Mouse (Mus musculus) heart, embryonic 10.5 days (tissue): ENCODE data around the gene Krtap5-2. TPM values are rescaled to one million over a fixed set of nuclear protein-coding genes. Genes with fewer than 3 reads are reported as not detected.
"Not testable (repeated sequence)": the region's sequence is repeated elsewhere in the genome, so short reads cannot be mapped to it uniquely, and the experiment has no call there.

Experiments used
- DNase-seq: peaks from one replicate; pipeline ENCODE4 v3.0.0-alpha.2; 2017; ENCODE audit warnings: low spot score
- H3K27ac ChIP-seq: fragments of 300-500 bp; sonication (generic); 2 replicates; pipeline ENCODE4 v1.5.1; 2016; ENCODE audit warnings: mild to moderate bottlenecking
- H3K27me3 ChIP-seq: fragments of 300-500 bp; sonication (generic); 2 replicates; pipeline ENCODE4 v1.6.1; 2016; ENCODE audit warnings: mild to moderate bottlenecking; ENCODE audit not compliant: poor library complexity, insufficient read depth, severe bottlenecking
- H3K36me3 ChIP-seq: fragments of 300-500 bp; sonication (generic); 2 replicates; pipeline ENCODE4 v1.6.1; 2016; ENCODE audit warnings: mild to moderate bottlenecking, moderate library complexity
- H3K4me1 ChIP-seq: fragments of 300-500 bp; sonication (generic); 2 replicates; pipeline ENCODE4 v1.6.1; 2016; ENCODE audit warnings: mild to moderate bottlenecking
- H3K4me3 ChIP-seq: fragments of 300-500 bp; sonication (generic); 2 replicates; pipeline ENCODE4 v1.5.1; 2016; ENCODE audit warnings: mild to moderate bottlenecking, moderate library complexity
- H3K9me3 ChIP-seq: fragments of 300-500 bp; sonication (generic); 2 replicates; pipeline ENCODE4 v1.6.1; 2016; ENCODE audit warnings: mild to moderate bottlenecking, moderate library complexity
- WGBS: fragments of 180-500 bp; shearing (Covaris S2); methylation state at CpG from one replicate; pipeline ENCODE4 v1.1.7; 2016; 5-methylcytosine and 5-hydroxymethylcytosine counted together
- polyA plus RNA-seq: library from polyadenylated mRNA; unstranded; fragments of >200 nt; fragmentation: Nextera tagmentation; extraction: Ambion mirVana; gene quantifications from 2 replicates; pipeline ENCODE4 v1.2.1, GENCODE M21; 2016

Krtap5-2 gene
- not detected in 2 replicates for polyA plus RNA-seq

- not testable (repeated sequence) for H3K9me3 ChIP-seq, H3K27me3 ChIP-seq, H3K4me3 ChIP-seq, H3K27ac ChIP-seq, H3K36me3 ChIP-seq, H3K4me1 ChIP-seq, DNase-seq
These were observed at the start of gene Krtap5-2 for GRCm38 (mm10) chr7:142175905-142176304. Krtap5-2 (minus strand) TSS chr7:142176005.

- no peaks in the 10 kb centered on the region for H3K27me3 ChIP-seq
- no peak for DNase-seq
- H3K9me3 ChIP-seq, result no peaks in the 10 kb centered on the region
- WGBS, result 25% methylated on average over 2 of the region's 2 CpGs
- no peak overlapping the region for H3K4me3 ChIP-seq
- H3K4me1 ChIP-seq, result peaks cover 11% of the 10 kb centered on the region
- 0 out of 2 replicates have a peak overlapping the region, but pooled peaks have one; percentile 38 for H3K27ac ChIP-seq
- no peaks in the 10 kb centered on the region for H3K36me3 ChIP-seq
These were observed 48.7 kb upstream of the Krtap5-2 start for GRCm38 (mm10) chr7:142224518-142224917.

- not testable (repeated sequence) for H3K4me3 ChIP-seq, H3K9me3 ChIP-seq, H3K36me3 ChIP-seq, H3K27me3 ChIP-seq, H3K27ac ChIP-seq, H3K4me1 ChIP-seq, DNase-seq
- 58% methylated on average over 1 of the region's 1 CpGs for WGBS
These were observed 36.3 kb upstream of the Krtap5-2 start for GRCm38 (mm10) chr7:142212136-142212535.

GRCm38 (mm10) chr7:142211559-142211958 lies 35.8 kb upstream of the Krtap5-2 start, which contains the start of gene Gm7579:
Gm7579 (plus strand) TSS chr7:142211859.
- Histone ChIP-seq H3K4me1 (no peaks in the 10 kb centered on the region), H3K27me3 (no peaks in the 10 kb centered on the region), H3K27ac (no peak within 1 kb of the TSS), H3K4me3 (no peak within 1 kb of the TSS), H3K9me3 (no peaks in the 10 kb centered on the region), H3K36me3 (no peaks in the 10 kb centered on the region)
- 73% methylated on average over 1 of the region's 1 CpGs for WGBS
- DNase-seq, result no peak

GRCm38 (mm10) chr7:142206891-142207290 lies 31.1 kb upstream of the Krtap5-2 start:
- DNase-seq, H3K4me3 ChIP-seq, H3K4me1 ChIP-seq, H3K36me3 ChIP-seq, H3K9me3 ChIP-seq, H3K27ac ChIP-seq: not testable (repeated sequence)
- peaks cover 12% of the 10 kb centered on the region; the same call in 1 of the 2 replicates for H3K27me3 ChIP-seq
- 76% methylated on average over 5 of the region's 5 CpGs for WGBS

GRCm38 (mm10) chr7:142205488-142205887 lies 29.7 kb upstream of the Krtap5-2 start:
- H3K4me3 ChIP-seq, result no peak overlapping the region
- no peak for DNase-seq
- no peak overlapping the region for H3K27ac ChIP-seq
- H3K4me1 ChIP-seq, result no peaks in the 10 kb centered on the region
- H3K9me3 ChIP-seq, result no peaks in the 10 kb centered on the region
- H3K36me3 ChIP-seq, result no peaks in the 10 kb centered on the region
- peaks cover 17% of the 10 kb centered on the region; the same call in 1 of the 2 replicates for H3K27me3 ChIP-seq

GRCm38 (mm10) chr7:142201064-142201463 lies 25.3 kb upstream of the Krtap5-2 start, which contains the start of gene Krtap5-3:
Krtap5-3 (plus strand) TSS chr7:142201364.
- H3K4me1 ChIP-seq, result no peaks in the 10 kb centered on the region
- no peak within 1 kb of the TSS for H3K27ac ChIP-seq
- peaks cover 22% of the 10 kb centered on the region for H3K27me3 ChIP-seq
- H3K36me3 ChIP-seq, result no peaks in the 10 kb centered on the region
- 58% methylated on average over 1 of the region's 1 CpGs for WGBS
- no peak within 1 kb of the TSS for H3K4me3 ChIP-seq
- H3K9me3 ChIP-seq, result no peaks in the 10 kb centered on the region
- DNase-seq, result no peak

- Histone ChIP-seq H3K4me3 (no peak overlapping the region), H3K27me3 (peaks cover 22% of the 10 kb centered on the region), H3K27ac (no peak overlapping the region), H3K9me3 (no peaks in the 10 kb centered on the region), H3K4me1 (no peaks in the 10 kb centered on the region), H3K36me3 (no peaks in the 10 kb centered on the region)
- no peak for DNase-seq
- WGBS, result 77% methylated on average over 2 of the region's 2 CpGs
These were observed 22.9 kb upstream of the Krtap5-2 start for GRCm38 (mm10) chr7:142198748-142199147.

GRCm38 (mm10) chr7:142190289-142190688 lies 14.5 kb upstream of the Krtap5-2 start, which contains the start of gene Gm10153:
Gm10153 (minus strand) TSS chr7:142190389.
- 36% methylated on average over 2 of the region's 2 CpGs for WGBS
- H3K36me3 ChIP-seq, result no peaks in the 10 kb centered on the region

GRCm38 (mm10) chr7:142188156-142188555 lies 12.4 kb upstream of the Krtap5-2 start:
- no peaks in the 10 kb centered on the region for H3K4me1 ChIP-seq

More at GRCm38 (mm10) chr7:142190289-142190688, 14.5 kb upstream of the Krtap5-2 start, which contains the start of gene Gm10153:
- Histone ChIP-seq H3K27ac (no peak within 1 kb of the TSS), H3K4me3 (no peak within 1 kb of the TSS), H3K4me1 (no peaks in the 10 kb centered on the region), H3K27me3 (peaks cover 14% of the 10 kb centered on the region), H3K9me3 (no peaks in the 10 kb centered on the region)
- no peak for DNase-seq

GRCm38 (mm10) chr7:142181021-142181420 lies 5.2 kb upstream of the Krtap5-2 start:
- no peak for DNase-seq
- 5% methylated on average over 1 of the region's 1 CpGs for WGBS
- Histone ChIP-seq H3K4me3 (no peak overlapping the region), H3K9me3 (no peaks in the 10 kb centered on the region), H3K27ac (no peak overlapping the region), H3K4me1 (no peaks in the 10 kb centered on the region), H3K36me3 (no peaks in the 10 kb centered on the region), H3K27me3 (0 out of 2 replicates have a peak, but pooled peaks cover 5% of the 10 kb centered on the region)

More at GRCm38 (mm10) chr7:142188156-142188555, 12.4 kb upstream of the Krtap5-2 start:
- Histone ChIP-seq H3K4me3 (no peak overlapping the region), H3K27me3 (peaks cover 14% of the 10 kb centered on the region), H3K27ac (no peak overlapping the region), H3K36me3 (no peaks in the 10 kb centered on the region), H3K9me3 (no peaks in the 10 kb centered on the region)
- WGBS, result 59% methylated on average over 2 of the region's 2 CpGs
- DNase-seq, result no peak

GRCm38 (mm10) chr7:142178685-142179084 lies 2.9 kb upstream of the Krtap5-2 start:
- H3K4me1 ChIP-seq, result no peaks in the 10 kb centered on the region
- H3K9me3 ChIP-seq, result no peaks in the 10 kb centered on the region
- H3K36me3 ChIP-seq, result no peaks in the 10 kb centered on the region
- DNase-seq, result no peak
- H3K27ac ChIP-seq, result no peak overlapping the region
- no peak overlapping the region for H3K4me3 ChIP-seq
- H3K27me3 ChIP-seq, result peaks cover 10% of the 10 kb centered on the region; the same call in 1 of the 2 replicates
- 80% methylated on average over 1 of the region's 1 CpGs for WGBS

GRCm38 (mm10) chr7:142169836-142170235 lies 6.0 kb downstream of the Krtap5-2 start:
- H3K4me3 ChIP-seq, result no peak overlapping the region
- 38% methylated on average over 3 of the region's 3 CpGs for WGBS
- DNase-seq, result no peak
- no peaks in the 10 kb centered on the region for H3K9me3 ChIP-seq
- no peak overlapping the region for H3K27ac ChIP-seq
- H3K27me3 ChIP-seq, result peaks cover 3% of the 10 kb centered on the region; the same call in 1 of the 2 replicates
- H3K36me3 ChIP-seq, result no peaks in the 10 kb centered on the region
- no peaks in the 10 kb centered on the region for H3K4me1 ChIP-seq

- H3K4me3 ChIP-seq, DNase-seq, H3K27ac ChIP-seq, H3K36me3 ChIP-seq, H3K9me3 ChIP-seq, H3K27me3 ChIP-seq, H3K4me1 ChIP-seq: not testable (repeated sequence)
These were observed 10.2 kb downstream of the Krtap5-2 start, which contains the start of gene Gm4553 for GRCm38 (mm10) chr7:142165639-142166038. Gm4553 (minus strand) TSS chr7:142165739.
